Mouse (Mus musculus) thymus, postnatal 10 days (tissue): ENCODE data around the gene Ift57.
A peak's percentile ranks its signal among the peaks of the same experiment; 100 is the strongest.

ENCODE experiments used
- DNase-seq, 2 experiments: peaks; one replicate each; pipeline ENCODE4 v3.0.0; 2021; ENCODE audit warnings: low spot score in 2 of 2

Gene Ift57

DNA sequence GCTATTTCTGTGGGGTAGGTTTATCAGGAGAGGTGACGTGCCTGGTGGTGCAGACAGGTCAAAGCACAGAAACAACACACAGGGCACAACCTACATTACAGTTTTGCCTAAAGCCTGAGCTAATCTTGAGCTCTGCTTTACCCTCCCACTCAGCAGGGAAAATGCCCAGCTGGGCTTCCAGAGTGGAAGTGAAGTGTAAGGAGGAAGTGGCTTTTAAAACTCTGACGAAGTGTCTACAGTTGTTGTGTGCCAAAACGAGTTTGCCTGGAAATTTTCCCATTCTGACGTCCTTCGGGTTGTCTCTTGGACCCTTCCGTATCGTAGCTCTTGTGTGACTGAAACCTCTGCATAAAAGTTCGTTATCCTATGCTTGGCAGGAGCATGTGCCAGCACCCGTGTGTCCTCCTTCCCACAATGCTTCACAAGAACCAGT is 93.4 kb downstream of the Ift57 start:
- DNase-seq: no peak

DNA sequence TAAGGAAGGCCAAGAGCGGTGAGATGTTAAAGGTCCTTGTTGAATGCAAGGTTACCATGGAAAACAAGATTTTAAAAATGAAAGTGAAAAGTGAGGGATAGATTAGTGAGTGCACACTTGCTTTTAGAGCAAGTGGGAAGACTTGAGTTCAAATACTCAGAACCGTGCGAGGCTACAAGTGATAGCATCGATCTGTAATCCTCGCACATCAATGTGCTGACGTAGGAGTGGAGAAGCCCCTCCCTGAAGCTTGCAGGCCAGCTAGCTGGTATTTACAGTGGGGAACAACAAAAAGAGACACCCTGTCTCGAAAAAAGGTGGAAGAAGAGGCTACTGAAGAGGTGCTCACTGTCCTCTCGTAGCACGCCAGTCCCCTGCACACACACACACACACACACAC is 94.6 kb downstream of the Ift57 start:
- DNase-seq: no peak

DNA sequence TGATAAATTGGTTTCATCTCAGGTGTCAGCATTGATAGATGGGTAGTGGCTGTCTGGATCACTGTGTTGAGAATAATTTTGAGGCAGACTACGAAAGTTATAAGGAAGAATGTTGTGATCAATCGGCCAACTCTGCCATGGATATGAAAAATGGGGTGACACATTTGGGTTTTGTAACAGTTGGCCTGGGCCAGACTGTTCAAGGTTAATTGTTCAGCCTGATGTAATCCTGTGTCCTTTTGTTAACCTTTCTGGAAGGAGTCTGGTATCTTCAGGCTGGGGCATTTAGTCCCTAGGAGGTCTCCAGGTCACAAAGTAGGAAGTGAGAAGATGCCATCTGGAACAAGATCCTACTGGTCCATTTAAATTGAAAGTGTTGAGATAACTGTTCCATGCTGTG is 97.2 kb downstream of the Ift57 start:
- DNase-seq: no peak

DNA sequence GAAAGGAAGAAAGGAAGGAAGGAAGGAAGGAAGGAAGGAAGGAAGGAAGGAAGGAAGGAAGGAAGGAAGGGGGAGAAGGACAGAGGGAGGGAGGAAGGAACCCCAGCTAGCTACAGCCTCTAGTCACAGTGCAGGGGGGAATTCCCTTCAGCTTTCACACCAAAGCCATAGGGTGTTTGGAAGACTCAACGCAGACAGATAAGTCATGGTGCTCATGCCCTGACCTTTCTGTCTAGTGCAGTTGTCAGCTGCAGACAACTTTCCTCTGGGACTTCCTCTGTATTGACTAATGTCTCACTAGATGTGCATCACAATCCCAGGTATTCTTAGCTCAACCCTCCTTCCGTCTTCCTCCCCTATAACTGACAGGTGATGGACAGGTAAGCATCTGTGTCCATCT is 97.9 kb downstream of the Ift57 start:
- DNase-seq: no peak

DNA sequence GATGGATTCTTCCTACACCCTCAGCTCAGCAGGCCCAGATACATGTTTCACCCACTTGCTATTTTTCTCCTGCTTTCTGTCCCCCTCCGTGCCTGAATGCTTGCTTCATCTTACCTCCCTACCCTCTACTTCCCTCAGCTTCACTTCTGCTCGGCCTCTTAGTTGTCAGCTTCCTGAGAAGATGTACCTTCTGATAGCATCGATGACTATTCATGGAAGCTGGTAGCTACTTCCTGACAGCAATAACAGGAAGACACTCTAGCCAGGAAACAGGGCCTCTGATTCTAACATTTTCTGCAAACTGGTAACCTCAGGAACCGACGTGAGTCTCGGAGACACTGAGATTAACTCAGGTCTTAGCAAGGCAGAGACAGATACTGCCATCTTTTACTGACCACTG is 99.8 kb downstream of the Ift57 start:
- DNase-seq: no peak

DNA sequence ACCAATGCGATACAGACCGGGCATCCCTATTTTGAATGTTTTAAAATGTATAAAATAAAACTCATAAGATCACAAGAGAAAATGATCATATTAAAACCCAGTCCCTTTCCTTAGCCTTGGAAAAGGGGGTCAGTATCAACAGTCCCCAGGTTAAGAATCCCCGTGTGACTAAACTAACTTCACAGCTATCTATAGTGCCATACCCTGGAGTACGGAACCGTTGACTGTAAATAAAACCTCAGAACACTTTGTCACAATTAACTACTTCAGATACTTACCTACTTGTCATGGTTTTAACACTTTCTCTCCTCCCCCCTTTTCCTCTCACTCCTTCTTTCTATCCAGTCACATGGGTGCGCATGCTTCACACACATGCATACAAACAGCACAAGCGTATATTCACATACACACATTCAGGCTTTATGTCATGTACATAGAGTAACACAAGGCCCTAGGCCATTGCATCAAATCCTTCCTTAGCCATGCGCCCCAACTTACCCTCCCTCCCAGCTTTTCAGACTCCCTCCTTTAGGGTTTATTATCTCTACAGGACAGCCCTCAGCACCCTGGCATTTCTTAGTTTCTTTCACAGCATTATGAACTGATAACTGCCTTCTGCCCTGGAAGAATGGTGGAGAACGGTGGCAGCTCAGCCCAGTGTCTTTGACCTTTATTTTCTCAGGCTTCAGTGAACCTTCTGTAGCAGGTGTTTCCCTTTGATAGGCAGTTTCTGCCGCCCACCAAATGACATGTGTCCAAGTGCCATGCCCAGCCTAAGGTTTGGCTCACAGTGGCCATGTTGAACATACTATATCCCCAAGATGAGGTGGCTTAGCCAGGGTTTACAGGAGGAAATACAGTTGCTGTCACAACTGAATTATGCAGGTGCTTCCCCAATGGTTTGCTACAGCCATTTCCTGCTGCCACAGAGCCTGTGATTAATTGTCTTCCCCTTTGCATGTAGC is 100.8 kb downstream of the Ift57 start, which contains the start of gene Cd47:
Gene Cd47, plus strand, starts transcription at position 937 of the 965 bp plus-strand sequence.
- peak; percentile 25 to 35 for DNase-seq

DNA sequence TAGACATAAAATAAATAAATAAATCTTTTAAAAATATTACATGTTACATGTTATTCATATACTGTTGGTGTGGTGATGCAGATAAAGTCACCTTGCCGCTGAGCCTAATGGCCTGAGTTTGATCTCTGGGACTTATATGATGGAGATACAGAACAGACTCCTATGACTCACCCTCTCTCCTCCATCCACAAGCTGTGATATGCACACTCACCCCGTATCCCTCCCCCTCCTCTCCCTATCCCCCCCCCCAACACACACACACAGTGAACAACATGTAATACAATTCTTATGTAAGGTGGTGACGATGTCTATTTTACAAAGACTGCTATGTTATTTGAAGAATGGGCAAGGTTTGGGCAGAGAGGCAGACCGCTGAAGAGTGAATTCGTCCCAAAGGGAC is 102.0 kb downstream of the Ift57 start:
- no peak for DNase-seq

DNA sequence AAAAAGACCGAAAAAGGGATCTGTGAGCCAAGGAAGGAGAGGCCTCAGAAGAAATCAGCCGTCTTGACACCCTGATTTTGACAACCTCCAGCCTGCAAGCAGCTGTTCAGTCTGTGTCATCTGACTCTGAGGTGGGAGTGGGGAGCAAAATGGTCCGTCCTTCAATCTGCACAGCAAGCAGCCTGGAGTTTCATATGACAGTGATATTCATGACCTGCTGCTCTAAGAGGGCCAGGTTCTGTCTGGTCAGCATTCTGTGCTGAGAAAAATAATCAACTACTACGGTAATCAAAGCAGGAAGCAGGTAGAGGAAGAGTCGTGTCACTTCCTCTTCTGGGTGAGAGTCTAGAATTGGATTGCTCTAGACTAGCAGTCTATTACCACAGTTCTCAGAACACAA is 102.4 kb downstream of the Ift57 start:
- DNase-seq: no peak

DNA sequence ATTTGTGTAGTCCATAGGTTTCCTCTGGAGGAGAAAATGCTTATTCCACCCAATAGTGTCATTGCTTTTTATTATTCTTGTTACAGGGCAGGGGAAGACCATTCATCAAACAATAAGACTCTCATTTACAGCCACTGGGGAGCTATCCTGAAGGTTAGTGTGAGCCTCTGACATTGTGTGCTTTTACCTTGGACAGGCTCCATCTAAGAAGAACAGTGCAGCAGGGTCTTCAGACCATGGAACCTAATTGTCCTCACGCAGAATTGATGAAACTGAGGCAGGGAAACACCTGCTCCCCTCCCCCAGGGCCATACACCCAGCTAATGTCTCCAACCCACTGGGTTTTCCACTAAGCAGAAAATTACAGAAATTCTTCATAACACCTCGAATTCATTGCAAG is 104.0 kb downstream of the Ift57 start:
- no peak for DNase-seq

DNA sequence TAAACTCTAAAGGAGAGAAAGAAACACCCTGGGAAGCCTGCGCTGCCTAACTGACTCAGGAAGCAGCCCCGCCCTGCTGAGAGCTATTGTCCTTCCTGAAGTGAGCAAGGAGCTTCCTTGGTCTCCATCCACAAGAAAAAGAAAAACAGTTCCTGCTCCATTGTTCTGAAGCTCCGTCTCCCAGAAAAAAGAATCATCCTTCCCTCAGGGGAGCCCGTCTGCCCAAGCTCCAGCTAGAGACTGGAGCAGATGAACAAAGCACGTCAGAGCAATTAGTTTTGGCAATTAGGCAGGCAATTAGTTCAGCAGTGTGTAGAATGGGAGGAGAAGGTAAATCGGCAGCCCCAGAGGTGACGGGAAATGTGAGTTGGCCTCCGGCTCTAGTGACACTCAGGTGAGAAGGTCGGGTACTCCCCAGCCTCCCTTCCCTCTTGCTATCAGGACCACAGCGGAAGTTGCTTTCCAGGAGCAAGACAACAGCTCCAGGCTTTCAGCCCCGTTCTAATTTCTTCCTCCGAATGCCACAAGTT is 105.0 kb downstream of the Ift57 start:
- DNase-seq: no peak

DNA sequence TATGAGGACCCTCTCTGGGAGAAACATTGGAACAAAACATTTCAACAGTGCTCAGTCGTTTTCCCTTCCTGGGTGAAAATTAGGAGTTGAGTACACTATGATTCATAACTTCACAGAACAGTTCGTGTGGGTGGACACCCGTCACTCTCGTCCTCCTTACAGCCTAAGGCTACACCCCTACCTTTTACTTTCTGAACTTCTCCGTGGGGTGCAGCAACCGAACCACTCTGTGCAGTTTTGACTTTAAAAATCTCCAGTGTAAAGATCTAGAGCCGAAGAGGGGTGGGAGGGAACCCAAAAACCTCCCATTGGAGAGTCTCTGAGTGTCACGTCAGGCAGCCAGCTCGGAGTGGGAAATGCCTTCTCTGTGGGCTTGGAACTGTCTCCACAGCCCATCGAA is 107.9 kb downstream of the Ift57 start:
- no peak for DNase-seq

DNA sequence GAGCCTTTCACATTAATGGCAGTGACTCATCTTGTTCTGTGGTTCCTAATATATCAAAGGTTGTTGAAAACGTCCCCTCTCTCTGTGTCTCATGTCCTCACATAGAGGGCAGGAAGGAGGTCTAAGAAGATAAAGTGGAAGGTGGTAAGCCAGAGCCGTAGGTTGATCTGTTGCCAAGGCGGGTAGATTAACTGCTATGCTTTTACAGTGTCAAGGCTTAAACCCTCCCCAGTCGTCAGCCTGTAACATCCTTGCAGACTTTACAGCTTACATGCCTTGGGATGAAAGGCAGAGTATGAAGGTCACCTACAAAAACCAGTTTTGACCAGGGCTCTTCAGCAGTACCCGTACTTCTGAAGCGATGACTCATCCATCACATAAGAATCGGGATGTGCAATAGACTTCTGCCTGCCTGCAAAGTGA is 108.4 kb downstream of the Ift57 start:
- no peak for DNase-seq

DNA sequence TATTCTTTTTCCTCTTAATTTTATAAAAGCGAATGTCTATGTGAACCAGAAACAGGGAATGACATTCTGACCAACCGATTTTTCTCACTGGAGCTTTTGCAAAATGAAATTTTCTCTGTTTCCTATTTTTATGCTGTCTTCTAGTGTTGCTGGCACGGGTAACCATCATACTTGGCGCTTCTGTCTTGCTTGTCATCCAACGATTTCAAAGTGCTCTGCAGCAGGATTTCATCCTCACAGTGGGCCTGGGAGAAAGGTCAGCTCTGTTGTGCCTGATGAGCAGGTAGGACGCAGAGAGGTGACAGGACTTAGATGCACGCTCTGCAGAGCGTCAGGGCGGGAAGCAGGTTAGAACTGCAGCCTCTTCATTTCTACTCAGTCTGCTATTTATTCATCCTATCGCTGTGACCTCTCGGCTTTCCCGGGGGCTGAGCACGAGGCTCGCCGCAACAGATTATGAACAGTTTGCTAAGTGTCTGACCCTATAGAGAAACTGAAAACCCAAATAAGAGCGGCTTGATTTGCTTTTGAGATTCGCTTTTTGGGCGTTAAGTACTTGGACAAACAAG is 108.9 kb downstream of the Ift57 start:
- DNase-seq: no peak

DNA sequence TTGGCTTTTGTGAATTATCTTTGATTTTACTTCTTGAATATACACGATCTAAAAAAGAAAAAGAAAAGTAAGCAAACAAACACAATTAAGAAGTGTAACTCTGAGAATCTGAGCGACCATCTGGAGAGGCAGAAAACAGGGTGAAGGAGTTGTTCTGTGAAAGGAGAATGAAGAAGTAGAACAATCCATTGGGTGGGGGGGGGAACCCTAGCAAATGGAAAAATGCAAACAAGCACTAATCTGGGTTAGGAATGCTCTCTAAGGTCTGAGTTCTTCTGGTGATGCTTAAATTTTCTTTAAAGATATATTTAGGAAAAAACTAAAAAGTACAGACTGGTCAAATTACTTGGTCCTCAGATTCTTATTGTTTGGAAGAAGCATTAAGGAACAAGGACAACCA is 112.9 kb downstream of the Ift57 start:
- no peak for DNase-seq

DNA sequence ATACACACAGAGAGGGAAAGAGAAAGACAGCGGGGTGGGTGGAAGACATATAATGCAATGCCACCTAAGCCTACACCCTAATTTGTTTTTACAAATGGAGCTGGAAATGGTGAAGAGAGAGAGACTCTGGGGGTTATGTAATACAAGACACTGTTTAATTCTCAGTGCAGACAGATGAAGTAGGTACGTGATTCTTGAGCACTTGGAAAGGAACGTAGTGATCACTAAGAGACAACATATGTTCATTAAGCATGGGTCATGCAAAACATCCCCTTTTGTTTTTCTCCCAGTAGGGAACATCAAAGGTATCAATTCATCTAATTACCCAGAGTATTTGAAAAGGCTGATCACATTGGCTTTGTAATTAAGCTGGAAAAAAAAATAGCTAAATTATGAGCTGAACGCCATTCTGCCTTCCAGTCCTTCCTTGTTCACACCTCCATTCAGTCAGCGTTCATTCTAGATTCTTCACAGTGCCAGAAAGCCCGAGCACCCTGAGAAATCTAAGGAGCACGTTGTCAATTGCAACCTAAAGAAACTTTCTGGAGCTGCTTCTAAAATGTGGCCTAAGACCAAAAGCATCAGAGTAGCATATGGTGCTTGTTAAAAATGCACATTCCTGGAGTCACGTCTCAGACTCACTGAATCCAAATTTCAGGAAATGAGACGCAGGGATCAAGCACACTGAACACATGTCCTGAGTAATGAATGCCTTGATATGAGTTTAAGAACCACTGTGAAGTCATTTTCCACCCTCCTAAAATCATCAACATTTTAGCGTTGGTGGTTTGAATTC is 114.0 kb downstream of the Ift57 start:
- no peak for DNase-seq

DNA sequence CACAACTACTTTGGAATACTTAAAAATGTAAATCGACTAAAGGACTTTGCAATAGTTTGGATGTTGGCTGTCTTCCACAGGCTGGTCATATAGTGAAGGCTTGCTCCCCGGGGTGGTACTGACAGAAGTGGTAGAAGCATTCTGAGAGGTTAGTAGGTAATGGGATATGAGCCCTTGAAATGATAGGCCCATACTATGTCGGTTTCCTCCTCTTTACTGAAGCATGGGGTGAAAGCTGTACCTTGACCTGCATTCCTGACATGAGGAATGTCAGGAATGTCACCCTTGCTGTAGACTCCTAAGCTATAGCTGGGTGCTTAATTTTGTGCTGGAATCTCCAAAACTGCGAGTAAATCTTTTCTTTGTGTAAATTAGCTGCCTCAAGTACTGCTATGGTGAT is 115.4 kb downstream of the Ift57 start:
- DNase-seq: no peak
